Mouse (Mus musculus) CH12.LX (cell line): ENCODE data around the gene Aurkaip1. TPM values are rescaled to one million over a fixed set of nuclear protein-coding genes. Genes with fewer than 3 reads are reported as not detected.

Source experiments
- DNase-seq: peaks from one replicate; pipeline ENCODE4 v3.0.0-alpha.2; 2013; ENCODE audit errors: extremely low read depth
- H3K27ac ChIP-seq: 2 replicates; pipeline ENCODE4 v1.5.1; 2012; ENCODE audit warnings: low read depth, mild to moderate bottlenecking, control low read depth, moderate library complexity; ENCODE audit not compliant: insufficient read depth
- H3K27me3 ChIP-seq: replicated peaks from 2 replicates; pipeline ENCODE3; 2012; ENCODE audit warnings: inconsistent platforms
- H3K36me3 ChIP-seq, 2 experiments: replicated peaks in 1 of 2; 2 replicates each; pipeline versions ENCODE3 to v1.6.1; 2012; ENCODE audit warnings: inconsistent platforms in 1 of 2, low read length in 1 of 2, mild to moderate bottlenecking in 1 of 2, mixed read lengths in 1 of 2, moderate library complexity in 1 of 2; ENCODE audit not compliant: control insufficient read depth in 1 of 2, insufficient read depth in 1 of 2
- H3K4me1 ChIP-seq, 2 experiments: 2 replicates each; pipeline ENCODE4 v1.6.1; 2012; ENCODE audit warnings: inconsistent platforms in 1 of 2, moderate library complexity in 1 of 2; ENCODE audit not compliant: insufficient read depth in 2 of 2, control insufficient read depth in 1 of 2
- H3K4me2 ChIP-seq: 2 replicates; pipeline ENCODE4 v1.6.1; 2012; ENCODE audit warnings: low read depth, mild to moderate bottlenecking, control low read depth; ENCODE audit not compliant: poor library complexity, insufficient read depth, severe bottlenecking
- H3K4me3 ChIP-seq, 3 experiments: fragments of 150-350 bp in 1 of 3; sonication (generic) in 1 of 3; replicated peaks in 1 of 3; 2 replicates each; pipeline versions ENCODE3 to v1.5.1; 2011 to 2012; ENCODE audit warnings: low read depth in 2 of 3, low read length in 2 of 3, mild to moderate bottlenecking in 2 of 3, moderate library complexity in 2 of 3, control low read depth in 1 of 3, improper control_type of control experiment in 1 of 3, inconsistent platforms in 1 of 3, mixed read lengths in 1 of 3; ENCODE audit not compliant: poor library complexity in 1 of 3
- H3K79me2 ChIP-seq: replicated peaks from 2 replicates; pipeline ENCODE4 v1.6.1; 2012; ENCODE audit warnings: mild to moderate bottlenecking, moderate library complexity; ENCODE audit not compliant: control insufficient read depth, poor library complexity, insufficient read depth, severe bottlenecking; ENCODE audit errors: extremely low read depth
- H3K9ac ChIP-seq: 2 replicates; pipeline ENCODE4 v1.6.1; 2012; ENCODE audit warnings: low read depth, mild to moderate bottlenecking, control low read depth, moderate library complexity; ENCODE audit not compliant: insufficient read depth
- H3K9me3 ChIP-seq: replicated peaks from 2 replicates; pipeline ENCODE3; 2012; ENCODE audit warnings: low read length, inconsistent platforms, mixed read lengths
- BHLHE40 ChIP-seq: IDR thresholded peaks from 2 replicates; pipeline ENCODE4 v1.6.1; 2011; ENCODE audit warnings: mild to moderate bottlenecking, low read depth, low read length, improper control_type of control experiment
- CHD1 ChIP-seq: IDR thresholded peaks from 2 replicates; pipeline ENCODE4 v1.6.1; 2012; ENCODE audit warnings: low read depth, low read length, improper control_type of control experiment, inconsistent platforms
- ETS1 ChIP-seq: conservative IDR thresholded peaks from 2 replicates; pipeline ENCODE4 v1.6.1; 2012; ENCODE audit warnings: low read depth, mild to moderate bottlenecking, inconsistent platforms, low read length, improper control_type of control experiment, moderate library complexity
- IRF4 ChIP-seq: IDR thresholded peaks from 2 replicates; pipeline ENCODE4 v1.6.1; 2014; ENCODE audit warnings: low read depth, mild to moderate bottlenecking, inconsistent platforms, low read length, improper control_type of control experiment
- JUN ChIP-seq: IDR thresholded peaks from 2 replicates; pipeline ENCODE4 v1.6.1; 2011; ENCODE audit warnings: low read depth, mild to moderate bottlenecking, low read length, improper control_type of control experiment, moderate library complexity; ENCODE audit not compliant: insufficient read depth
- JUND ChIP-seq: conservative IDR thresholded peaks from 2 replicates; pipeline ENCODE4 v1.6.1; 2011; ENCODE audit warnings: low read depth, low read length, improper control_type of control experiment
- KAT2A ChIP-seq: IDR thresholded peaks from 2 replicates; pipeline ENCODE4 v1.6.1; 2012; ENCODE audit warnings: low read length, improper control_type of control experiment, inconsistent platforms; ENCODE audit not compliant: insufficient replicate concordance
- MAFK ChIP-seq: IDR thresholded peaks from 2 replicates; pipeline ENCODE4 v1.6.1; 2011; ENCODE audit warnings: low read length, improper control_type of control experiment; ENCODE audit not compliant: insufficient replicate concordance
- MEF2A ChIP-seq: IDR thresholded peaks from 2 replicates; pipeline ENCODE4 v1.6.1; 2014; ENCODE audit warnings: low read depth, mild to moderate bottlenecking, inconsistent platforms, low read length, improper control_type of control experiment, borderline replicate concordance
- MXI1 ChIP-seq: IDR thresholded peaks from 2 replicates; pipeline ENCODE4 v1.6.1; 2011; ENCODE audit warnings: mild to moderate bottlenecking, low read depth, low read length, improper control_type of control experiment
- MYC ChIP-seq: IDR thresholded peaks from 2 replicates; pipeline ENCODE4 v1.6.1; 2011; ENCODE audit warnings: low read depth, mild to moderate bottlenecking, improper control_type of control experiment, low read length
- NELFE ChIP-seq: IDR thresholded peaks from 2 replicates; pipeline ENCODE4 v1.6.1; 2011; ENCODE audit warnings: low read depth, low read length, improper control_type of control experiment
- POLR2A ChIP-seq: IDR thresholded peaks from 2 replicates; pipeline ENCODE4 v1.6.1; 2011; ENCODE audit warnings: low read depth, mild to moderate bottlenecking, improper control_type of control experiment, low read length
- SIN3A ChIP-seq: IDR thresholded peaks from 2 replicates; pipeline ENCODE4 v1.6.1; 2012; ENCODE audit warnings: low read length, improper control_type of control experiment, inconsistent platforms
- SMC3 ChIP-seq: IDR thresholded peaks from 2 replicates; pipeline ENCODE4 v1.6.1; 2011; ENCODE audit warnings: low read depth, low read length, improper control_type of control experiment
- TBP ChIP-seq: conservative IDR thresholded peaks from 2 replicates; pipeline ENCODE4 v1.6.1; 2011; ENCODE audit warnings: low read depth, low read length, improper control_type of control experiment
- UBTF ChIP-seq: IDR thresholded peaks from 2 replicates; pipeline ENCODE4 v1.6.1; 2012; ENCODE audit warnings: low read depth, mild to moderate bottlenecking, inconsistent platforms, low read length, improper control_type of control experiment, moderate library complexity
- ZC3H11A ChIP-seq: IDR thresholded peaks from 2 replicates; pipeline ENCODE4 v1.6.1; 2012; ENCODE audit warnings: low read depth, mild to moderate bottlenecking, inconsistent platforms, low read length, improper control_type of control experiment
- ZMIZ1 ChIP-seq: IDR thresholded peaks from 2 replicates; pipeline ENCODE4 v1.6.1; 2012; ENCODE audit warnings: low read depth, mild to moderate bottlenecking, inconsistent platforms, low read length, improper control_type of control experiment
- dilution Hi-C: fragments of 300-500 bp; cut with MboI; formaldehyde crosslinking; loops from 2 replicates; pipeline ENCODE4 v1.14.3; 2020; ENCODE audit warnings: low sequenced_read_pairs; ENCODE audit not compliant: extremely low pct_unique_long_range_greater_than_20kb, extremely low pct_ligation_motif_present
- in situ Hi-C: fragments of 300-500 bp; cut with MboI; formaldehyde crosslinking; loops from 3 replicates; pipeline ENCODE4 v1.14.3; 2019; ENCODE audit warnings: low sequenced_read_pairs, low pct_ligation_motif_present, low pct_unique_long_range_greater_than_20kb, mixed read lengths
- polyA plus RNA-seq: library from polyadenylated mRNA; unstranded; fragments of >175 nt; gene quantifications from 2 replicates; pipeline ENCODE4 v1.2.1, GENCODE M21; 2012; ENCODE audit warnings: low read depth; ENCODE audit not compliant: insufficient read length
- total RNA-seq, 2 experiments: library from RNA; depleted of rRNA; stranded (reverse); fragments of 300-350 nt in 1 of 2; fragments of >200 nt in 1 of 2; gene quantifications; 2 replicates each; pipeline ENCODE4 v1.2.3; 2012 to 2014

The Aurkaip1 gene
- total and polyA plus RNA-seq, 3 experiments = 141 to 162 (median 149) TPM

GRCm38 (mm10) chr4:155856071-155856470, 25.0 kb downstream of the Aurkaip1 start:
- H3K9me3 ChIP-seq = no peaks in the 10 kb centered on the region
- in situ Hi-C loops (no loop called here), dilution Hi-C loops (no loop called here)

GRCm38 (mm10) chr4:155856881-155857280, 25.8 kb downstream of the Aurkaip1 start:
- H3K27me3 ChIP-seq = no peaks in the 10 kb centered on the region
- in situ Hi-C loops (no loop called here), dilution Hi-C loops (no loop called here)
- peaks cover 79 to 96% of the 10 kb centered on the region in 2 experiments for H3K36me3 ChIP-seq
- no peak overlapping the region for H3K4me2 ChIP-seq
- no peaks in the 10 kb centered on the region for H3K79me2 ChIP-seq
- no peak overlapping the region for H3K9ac ChIP-seq
- TF ChIP-seq KAT2A (no peak), SIN3A (no peak), MAFK (no peak), IRF4 (no peak), JUN (no peak), NELFE (no peak), ETS1 (no peak), ZMIZ1 (no peak), BHLHE40 (no peak), SMC3 (no peak), ZC3H11A (no peak), CHD1 (no peak), POLR2A (no peak)
- DNase-seq = no peak
- H3K4me3 ChIP-seq = no peak overlapping the region
- no peak overlapping the region for H3K27ac ChIP-seq
- H3K9me3 ChIP-seq = no peaks in the 10 kb centered on the region
- H3K4me1 ChIP-seq = peaks cover 5 to 12% of the 10 kb centered on the region in 2 experiments

More at GRCm38 (mm10) chr4:155856071-155856470, 25.0 kb downstream of the Aurkaip1 start:
- Histone ChIP-seq H3K27ac (no peak overlapping the region), H3K4me1 (peaks cover 12 to 21% of the 10 kb centered on the region in 2 experiments), H3K4me3 (no peak overlapping the region), H3K27me3 (no peaks in the 10 kb centered on the region), H3K4me2 (no peak overlapping the region), H3K9ac (no peak overlapping the region), H3K36me3 (peaks cover 71 to 94% of the 10 kb centered on the region in 2 experiments), H3K79me2 (peaks cover 4% of the 10 kb centered on the region; the same call in 1 of the 2 replicates)
- DNase-seq = no peak
- TF ChIP-seq JUND (no peak), ZC3H11A (no peak), TBP (no peak), MXI1 (no peak), MYC (no peak), UBTF (no peak), MEF2A (no peak), MAFK (no peak), SIN3A (no peak)
